Comparison of ENCODE assay signal across 13 mouse cellular contexts in genomic region chr16:82135255-82135654, GRCm38 (mm10).
"Had no signal": no experiment of that assay in that cellular context is flagged by ENCODE, and none has a peak within 500 bp of the region (broad histone marks: within the 10 kb centered on the region; RNA-seq: fewer than 3 reads in every experiment).

No protein-coding gene starts in this region.

- DNase-seq: gastrocnemius, adult 2 months; gastrocnemius, postnatal 10 days; gastrocnemius, postnatal 25 days; heart, adult 18-20 months; heart, postnatal 10 days; heart, postnatal 4 days; kidney, adult 18-20 months; kidney, adult 8-10 months; kidney, postnatal 10 days; kidney, postnatal 25 days; kidney, postnatal 4 days; liver; liver, embryonic 13.5 days had no signal
